Mouse (Mus musculus): ENCODE data around the gene Sprr2a2.
"Not testable (repeated sequence)": the region's sequence is repeated elsewhere in the genome, so short reads cannot be mapped to it uniquely, and the experiment has no call there.

Sprr2a2 gene

GRCm38 (mm10) chr3:92273504-92273903, 57.8 kb downstream of the Sprr2a2 start:
- DNase-seq (ENCODE audit: extremely low read depth, low read depth, low spot score), result not testable (repeated sequence)

- not testable (repeated sequence) for DNase-seq (ENCODE audit: extremely low read depth, low read depth, low spot score)
These were observed 58.3 kb downstream of the Sprr2a2 start for GRCm38 (mm10) chr3:92274018-92274417.

GRCm38 (mm10) chr3:92279663-92280062, 63.9 kb downstream of the Sprr2a2 start:
- not testable (repeated sequence) for DNase-seq (ENCODE audit: extremely low read depth, low read depth, low spot score)

GRCm38 (mm10) chr3:92280963-92281606, 65.4 kb downstream of the Sprr2a2 start:
- not testable (repeated sequence) for DNase-seq (ENCODE audit: extremely low read depth, low read depth, low spot score)

- DNase-seq (ENCODE audit: extremely low read depth, low read depth, low spot score), result not testable (repeated sequence)
These were observed 69.4 kb downstream of the Sprr2a2 start, which contains the start of gene Sprr2a3 for GRCm38 (mm10) chr3:92285101-92285500. TSS of gene Sprr2a3 (plus strand) at chr3:92285417.

- DNase-seq (ENCODE audit: extremely low read depth, low read depth, low spot score), result not testable (repeated sequence)
These were observed 72.8 kb downstream of the Sprr2a2 start for GRCm38 (mm10) chr3:92288489-92288888.
